Mouse (Mus musculus) left cerebral cortex, adult 18-20 months (tissue): ENCODE data around the gene Akip1. TPM values are rescaled to one million over a fixed set of nuclear protein-coding genes. Genes with fewer than 3 reads are reported as not detected.

Experiments
- DNase-seq, 2 experiments: peaks; one replicate each; pipeline ENCODE4 v3.0.0; 2021 to 2022; ENCODE audit warnings: low spot score in 2 of 2, mixed read lengths in 1 of 2
- long read RNA-seq, 2 experiments: library from polyadenylated mRNA; stranded (forward); transcript quantifications; one replicate each; pipeline ENCODE4 v2.0.0; 2021
- total RNA-seq, 2 experiments: library from RNA; stranded (reverse); gene quantifications; 2 replicates each; pipeline ENCODE4 v1.2.3; 2021

Gene Akip1
- total RNA-seq, result 1 to 10 TPM; 3.6 to 6.0 TPM
- long read RNA-seq, experiment 1, partial matches to known transcripts, result 2 of 6 reads
- long read RNA-seq, experiment 1, other reads (novel, unspliced or antisense), result 0 of 6 reads
- long read RNA-seq, experiment 2, transcript Akip1-201 (6 exons, 1,028 nt), result major isoform, 6 of 8 reads
- long read RNA-seq, experiment 2, partial matches to known transcripts, result 1 of 8 reads
- long read RNA-seq, experiment 2, other reads (novel, unspliced or antisense), result 0 of 8 reads

- DNase-seq, result peak; percentile 89 to 93
Observed at GRCm38 (mm10) chr7:109703190-109704015, at the start of gene Akip1, which contains the start of gene St5. TSS of gene Akip1 (plus strand) at chr7:109703690. TSS of gene St5 (minus strand) at chr7:109703605.

- DNase-seq, result no peak
Observed at GRCm38 (mm10) chr7:109654871-109655270, 48.6 kb upstream of the Akip1 start.

DNA sequence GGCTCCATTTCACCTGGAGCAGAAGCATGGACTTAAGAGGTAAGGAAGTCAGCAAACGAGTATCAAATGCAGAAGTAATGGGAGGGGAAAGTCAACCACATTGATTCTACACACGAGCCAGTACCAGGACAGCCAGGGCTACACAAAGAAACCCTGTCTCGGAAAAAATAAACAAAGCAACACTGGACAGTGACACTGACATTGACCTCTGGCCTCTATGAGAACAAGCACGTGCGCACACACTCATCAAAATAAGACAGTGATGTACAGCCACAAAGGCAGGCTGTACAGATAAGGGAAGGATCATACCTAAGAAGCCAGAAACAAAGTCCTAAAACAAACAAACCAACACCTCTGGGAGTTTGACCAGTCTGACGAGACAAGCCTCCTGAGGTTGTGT lies 45.6 kb upstream of the Akip1 start:
- DNase-seq, result no peak

GRCm38 (mm10) chr7:109659278-109659677 lies 44.2 kb upstream of the Akip1 start:
- no peak for DNase-seq

GRCm38 (mm10) chr7:109662626-109663025 lies 40.9 kb upstream of the Akip1 start:
- peak in 1 of 2 experiments; percentile 20 for DNase-seq

GRCm38 (mm10) chr7:109666664-109667063 lies 36.8 kb upstream of the Akip1 start:
- no peak for DNase-seq

- no peak for DNase-seq
Observed at GRCm38 (mm10) chr7:109669426-109670170, 33.9 kb upstream of the Akip1 start.

DNA sequence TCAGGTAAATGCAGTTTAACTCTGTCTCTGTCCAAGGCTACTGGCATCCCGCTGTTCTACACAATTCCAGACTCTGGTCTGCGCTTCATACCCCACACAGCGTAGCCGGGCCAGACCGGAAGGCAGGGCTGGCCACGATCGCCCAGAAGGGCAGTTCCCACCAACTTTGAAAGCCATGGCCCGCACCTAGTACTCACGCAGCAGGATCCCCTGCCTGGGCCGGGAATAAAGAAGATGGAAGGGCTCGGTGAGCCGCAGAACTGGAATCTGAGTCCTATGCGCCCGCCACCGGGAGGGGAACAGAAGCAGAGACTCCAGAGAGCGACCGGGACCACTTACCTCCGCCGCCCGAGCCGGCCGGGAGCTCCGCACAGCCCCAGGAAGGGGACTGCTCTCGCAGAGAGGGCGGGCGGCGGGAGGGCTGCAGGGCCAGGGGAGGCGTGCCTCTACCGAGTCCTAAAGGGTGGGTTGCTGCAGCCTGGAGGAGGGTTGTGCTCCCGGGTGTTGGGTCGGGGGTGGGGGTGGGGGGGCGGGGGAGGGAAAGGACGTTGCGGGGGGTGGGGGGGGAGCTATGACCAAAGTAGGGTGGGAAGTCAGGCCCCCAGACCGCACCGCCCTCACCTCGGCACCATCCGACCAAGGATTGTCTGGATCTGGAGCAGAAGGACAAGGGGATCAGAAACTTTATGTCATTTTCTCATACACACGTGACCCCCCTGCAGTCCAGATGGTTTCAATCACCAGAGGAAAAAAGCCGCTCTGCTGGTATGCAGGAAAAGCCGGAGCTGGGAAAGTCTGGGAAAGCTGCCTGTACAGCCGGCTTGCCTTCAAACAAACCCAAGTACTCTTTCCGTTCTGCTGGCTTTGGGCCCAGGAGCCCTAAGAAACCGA lies 31.7 kb upstream of the Akip1 start:
- peak; percentile 60 to 61 for DNase-seq

- DNase-seq, result no peak
Observed at GRCm38 (mm10) chr7:109674944-109675628, 28.4 kb upstream of the Akip1 start.

GRCm38 (mm10) chr7:109680284-109680683 lies 23.2 kb upstream of the Akip1 start:
- DNase-seq, result no peak

DNA sequence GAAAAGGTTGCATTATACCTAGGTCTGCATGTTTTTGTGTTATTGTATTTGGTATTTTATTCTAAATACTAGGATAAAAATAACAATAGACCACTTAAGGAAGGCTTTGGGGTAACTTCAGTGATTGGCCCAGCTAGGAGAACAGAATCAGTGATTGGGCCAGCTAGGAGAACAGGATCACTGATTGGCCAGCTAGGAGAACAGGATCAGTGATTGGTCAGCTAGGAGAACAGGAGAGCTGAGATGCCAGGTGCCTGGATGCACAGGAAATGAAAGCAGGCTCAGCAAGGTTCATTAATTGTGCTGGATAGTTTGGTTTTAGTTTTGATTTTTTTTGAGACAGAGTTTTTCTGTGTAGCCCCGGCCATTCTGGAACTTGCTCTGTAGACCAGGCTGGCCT lies 22.6 kb upstream of the Akip1 start:
- DNase-seq, result no peak

GRCm38 (mm10) chr7:109686585-109687128 lies 16.8 kb upstream of the Akip1 start:
- no peak for DNase-seq

DNA sequence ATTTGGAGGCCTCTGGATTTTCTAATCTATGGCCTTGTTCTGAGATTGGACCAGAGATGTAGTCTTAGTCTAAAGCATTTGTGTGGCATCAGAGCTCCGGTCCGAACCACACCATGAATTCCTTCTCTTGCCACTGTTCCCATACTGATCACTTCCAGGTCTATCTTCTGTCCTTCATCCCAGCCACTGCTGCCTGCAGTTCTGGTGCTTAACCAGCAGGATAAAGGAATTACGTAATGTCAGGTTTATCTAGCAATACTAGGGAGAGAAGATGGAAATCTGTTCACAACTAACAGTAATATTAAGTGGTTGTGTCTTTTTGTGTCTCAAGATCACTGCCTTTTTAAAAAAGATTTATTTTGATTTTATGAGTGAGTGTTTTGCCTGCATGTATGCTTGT lies 13.4 kb upstream of the Akip1 start:
- no peak for DNase-seq

DNA sequence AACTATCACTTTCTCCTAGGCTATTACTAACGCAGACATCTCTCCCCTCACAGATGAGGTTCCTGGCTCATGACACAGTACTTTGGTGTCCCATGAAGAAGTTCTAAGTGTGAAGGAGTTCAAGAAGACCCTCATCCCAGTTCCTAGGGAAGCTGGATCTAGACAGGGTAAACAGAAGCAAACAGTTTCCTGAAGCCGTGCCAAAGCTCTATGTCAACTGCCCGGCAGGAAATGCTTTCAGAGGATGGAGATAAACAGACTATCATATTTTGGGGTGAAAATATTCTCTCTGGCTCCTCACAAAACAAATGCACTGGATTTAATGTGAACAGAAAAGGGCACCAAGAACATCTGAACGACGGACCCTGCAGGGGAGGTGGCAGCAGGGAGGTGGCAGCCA lies 12.5 kb upstream of the Akip1 start:
- DNase-seq, result no peak

DNA sequence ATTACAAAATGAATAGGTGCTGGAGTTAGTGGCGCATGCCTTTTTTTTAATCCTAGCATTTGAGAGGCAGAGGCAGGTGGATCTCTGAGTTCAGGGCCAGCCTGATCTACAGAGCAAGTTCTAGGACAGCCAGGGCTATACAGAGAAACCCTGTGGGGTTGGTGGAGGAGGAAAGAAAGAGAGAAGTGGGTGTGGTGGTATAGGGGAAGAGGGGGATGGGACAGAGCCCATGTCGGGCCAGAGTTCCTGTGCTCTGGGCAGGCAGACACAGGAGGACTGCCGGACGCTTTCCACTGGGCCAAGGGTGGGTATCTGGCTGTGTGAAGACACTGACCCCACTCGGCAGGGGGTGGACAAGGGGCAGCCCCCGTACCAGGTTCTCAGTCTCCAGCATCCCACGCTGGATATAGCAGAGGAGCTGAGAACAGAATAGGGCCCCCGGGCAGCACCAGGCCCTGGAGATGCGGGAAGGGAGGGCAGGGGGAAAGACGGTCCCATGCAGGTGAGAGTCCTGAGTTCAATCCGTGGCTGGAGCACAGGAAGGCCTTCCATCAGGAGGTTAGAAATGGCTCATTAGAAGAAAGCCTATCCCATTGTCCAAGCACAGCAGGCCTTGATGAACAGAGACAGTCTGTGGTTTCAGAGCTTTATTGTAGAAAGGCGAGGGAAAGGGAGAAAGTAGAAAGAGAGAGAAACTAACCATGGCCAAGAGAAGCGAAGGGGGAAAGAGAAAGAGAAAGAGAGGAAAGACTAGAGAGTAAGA lies 8.7 kb upstream of the Akip1 start:
- DNase-seq, result no peak

DNA sequence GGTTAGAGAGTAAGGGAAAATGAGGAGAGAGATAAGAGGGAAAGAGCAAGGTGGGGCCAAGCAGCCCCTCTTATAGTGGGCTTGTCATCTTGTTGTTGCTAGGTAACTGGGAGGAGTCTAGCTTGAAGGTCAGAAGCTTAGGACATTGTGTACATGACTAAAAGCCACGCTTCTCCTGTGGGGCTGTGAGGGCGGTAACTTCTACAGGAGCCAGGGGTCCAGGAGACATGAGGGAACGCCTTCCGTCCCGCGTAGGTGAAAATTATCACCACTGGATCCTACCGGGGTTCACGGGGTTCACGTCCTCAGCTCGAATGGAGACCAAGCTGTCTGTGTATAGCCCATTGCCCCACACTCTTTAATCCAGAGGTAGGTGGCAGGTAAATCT lies 8.2 kb upstream of the Akip1 start:
- DNase-seq, result no peak

- no peak for DNase-seq
Observed at GRCm38 (mm10) chr7:109700213-109700612, 3.3 kb upstream of the Akip1 start.

DNA sequence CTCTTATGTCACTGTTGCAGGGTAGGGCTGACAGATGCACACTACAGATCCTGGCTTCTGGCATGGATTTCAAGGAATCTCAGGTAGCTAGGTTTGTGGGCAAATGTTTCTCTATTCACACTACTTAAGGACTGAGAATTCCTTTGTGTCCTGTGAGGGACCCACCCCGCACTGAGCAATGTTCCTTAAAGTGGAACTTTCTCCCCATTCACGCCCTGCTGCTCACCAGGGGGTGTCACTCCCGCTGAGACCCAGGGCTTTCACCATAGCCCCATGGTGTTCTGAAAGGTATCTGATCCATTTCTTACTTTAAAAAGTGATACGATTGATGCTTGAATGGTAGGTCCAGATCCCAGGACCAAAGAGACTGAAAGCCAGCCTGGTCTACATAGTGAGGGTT lies 769 bp upstream of the Akip1 start:
- DNase-seq, result no peak

- no peak for DNase-seq
Observed at GRCm38 (mm10) chr7:109704016-109704377, 507 bp downstream of the Akip1 start.
